Mouse (Mus musculus) testis, adult 2 months (tissue): ENCODE measurements at regions not wholly inside any gene's neighbourhood (a gene's known extent, or its start where the extent isn't known, plus 50 kb on each side); places are given as distances from the start of the nearest gene placed in this dataset.
"Not testable (repeated sequence)": the region's sequence is repeated elsewhere in the genome, so short reads cannot be mapped to it uniquely, and the experiment has no call there.

Experiments
- H3K27ac ChIP-seq: fragments of 200-500 bp; 2 replicates; pipeline ENCODE4 v1.5.1; 2012; ENCODE audit warnings: low read depth, low read length; ENCODE audit not compliant: control insufficient read depth, insufficient read depth
- H3K27me3 ChIP-seq: fragments of 200-500 bp; 2 replicates; pipeline ENCODE4 v1.6.1; 2012; ENCODE audit warnings: mild to moderate bottlenecking, low read length, moderate library complexity; ENCODE audit not compliant: control insufficient read depth, insufficient read depth
- H3K36me3 ChIP-seq: fragments of 200-500 bp; 2 replicates; pipeline ENCODE4 v1.6.1; 2012; ENCODE audit warnings: mild to moderate bottlenecking, low read length; ENCODE audit not compliant: control insufficient read depth, insufficient read depth
- H3K4me1 ChIP-seq: fragments of 200-500 bp; 2 replicates; pipeline ENCODE4 v1.6.1; 2012; ENCODE audit warnings: low read length; ENCODE audit not compliant: control insufficient read depth, insufficient read depth
- H3K4me3 ChIP-seq: fragments of 200-500 bp; 2 replicates; pipeline ENCODE4 v1.5.1; 2012; ENCODE audit warnings: low read depth, mild to moderate bottlenecking, low read length, moderate library complexity, mixed read lengths; ENCODE audit not compliant: control insufficient read depth
- CTCF ChIP-seq: fragments of 200-500 bp; IDR thresholded peaks from 2 replicates; pipeline ENCODE4 v1.5.1; 2012; ENCODE audit warnings: low read depth, mild to moderate bottlenecking, inconsistent platforms, low read length, moderate library complexity; ENCODE audit not compliant: control insufficient read depth, insufficient read depth, insufficient replicate concordance
- POLR2A ChIP-seq: fragments of 200-500 bp; IDR thresholded peaks from 2 replicates; pipeline ENCODE4 v1.6.1; 2012; ENCODE audit warnings: low read depth, mild to moderate bottlenecking, inconsistent platforms, low read length, moderate library complexity; ENCODE audit not compliant: control insufficient read depth

DNA sequence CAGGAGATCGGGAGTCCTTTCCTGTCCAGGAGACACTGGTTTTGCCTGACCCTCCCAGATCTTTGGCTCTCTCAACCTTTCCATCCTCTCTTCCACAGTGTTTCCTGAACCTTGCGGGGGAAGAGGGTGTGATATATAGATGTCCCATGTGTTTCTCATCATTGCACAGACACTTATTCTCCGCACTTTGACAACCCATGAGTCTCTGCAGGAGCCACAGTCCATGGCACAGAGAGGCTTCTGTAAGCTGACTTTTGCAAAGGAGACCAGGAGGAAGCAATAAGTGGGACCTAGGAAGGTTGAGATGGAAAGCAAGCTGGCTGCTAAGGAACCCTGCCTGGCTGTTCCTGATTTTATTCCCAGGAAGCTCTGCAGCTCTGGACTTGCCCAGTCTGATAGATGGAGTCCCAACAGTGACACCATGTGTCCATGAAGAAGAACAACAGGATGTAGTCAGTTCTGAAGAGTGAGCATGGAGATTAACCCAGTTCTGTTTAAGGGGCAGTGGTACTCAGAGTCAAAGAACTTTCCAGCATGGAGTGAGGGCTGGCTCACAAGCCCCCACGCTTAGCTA is 201.4 kb upstream of the Castor2 start:
- H3K27me3 ChIP-seq = no peaks in the 10 kb centered on the region
- TF ChIP-seq CTCF (peak; percentile 17; the same call in 1 of the 2 replicates), POLR2A (no peak)
- H3K27ac ChIP-seq = no peak overlapping the region
- H3K4me3 ChIP-seq = no peak overlapping the region
- H3K36me3 ChIP-seq = no peaks in the 10 kb centered on the region
- no peaks in the 10 kb centered on the region for H3K4me1 ChIP-seq

DNA sequence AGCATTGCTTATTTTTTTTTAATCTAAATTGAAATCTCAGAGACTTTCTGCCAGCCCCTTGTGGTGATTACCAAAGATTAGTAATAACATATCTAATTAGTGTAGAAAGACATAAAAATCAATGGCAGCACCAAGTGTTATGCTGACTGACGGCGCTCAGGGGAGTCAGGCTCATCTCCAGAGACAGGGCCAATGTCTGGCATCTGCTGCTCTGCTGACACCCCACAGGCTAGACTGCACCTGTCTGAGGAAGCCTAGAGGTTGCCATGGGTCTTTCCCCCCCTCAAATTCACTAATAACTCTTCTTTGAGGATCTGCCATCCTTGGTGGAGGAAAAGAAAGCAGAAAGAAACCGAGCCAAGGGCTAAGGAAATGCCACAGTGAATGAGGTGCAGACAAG is 208.8 kb upstream of the Castor2 start:
- Histone ChIP-seq H3K27me3 (no peaks in the 10 kb centered on the region), H3K4me3 (no peak overlapping the region), H3K4me1 (peaks cover 3% of the 10 kb centered on the region; the same call in 1 of the 2 replicates), H3K36me3 (no peaks in the 10 kb centered on the region), H3K27ac (no peak overlapping the region)
- TF ChIP-seq POLR2A = no peak
- TF ChIP-seq CTCF = no peak

DNA sequence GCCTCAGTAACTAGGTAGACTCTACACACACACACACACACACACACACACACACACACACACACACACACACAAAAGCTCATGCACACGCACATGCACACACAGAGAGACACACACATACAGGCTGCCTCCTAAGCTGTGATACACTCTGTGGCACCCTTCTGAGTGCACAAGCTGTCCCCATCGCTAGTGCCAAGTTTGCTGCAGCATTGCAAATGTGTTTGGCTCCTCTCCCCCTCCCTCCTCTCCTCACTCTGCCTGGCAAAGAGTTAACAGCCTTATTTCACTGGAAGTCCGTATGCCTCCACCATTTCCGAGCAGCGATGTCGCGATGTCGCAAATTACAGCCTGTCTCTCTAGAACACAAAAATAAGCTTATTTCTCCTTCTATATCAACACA is 209.7 kb upstream of the Castor2 start:
- peaks cover 3% of the 10 kb centered on the region; the same call in 1 of the 2 replicates for H3K4me1 ChIP-seq
- H3K27ac ChIP-seq = no peak overlapping the region
- no peak overlapping the region for H3K4me3 ChIP-seq
- TF ChIP-seq POLR2A (no peak), CTCF (no peak)
- H3K36me3 ChIP-seq = no peaks in the 10 kb centered on the region
- H3K27me3 ChIP-seq = no peaks in the 10 kb centered on the region

DNA sequence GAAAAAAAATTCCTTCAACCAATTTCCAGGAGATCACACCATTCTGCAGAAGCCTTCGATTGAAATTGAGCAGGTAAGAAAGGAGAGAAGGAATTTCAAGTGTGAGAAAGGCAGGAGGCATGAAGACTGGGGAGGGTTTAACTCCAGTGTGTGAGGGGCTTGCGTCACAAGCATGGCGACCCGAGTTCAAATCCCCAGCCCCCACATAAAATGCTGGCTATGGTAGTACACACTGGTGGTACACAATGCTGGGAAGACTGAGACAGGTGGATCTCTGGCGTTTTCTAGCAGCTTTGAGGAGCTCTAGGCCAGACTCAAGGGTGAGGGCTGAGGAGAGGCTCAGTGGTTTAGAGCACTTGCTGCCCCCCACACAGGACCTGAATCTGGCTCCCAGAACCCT is 214.0 kb upstream of the Castor2 start:
- no peaks in the 10 kb centered on the region; the same call in 1 of the 2 replicates for H3K4me1 ChIP-seq
- H3K4me3 ChIP-seq = no peak overlapping the region
- H3K27me3 ChIP-seq = no peaks in the 10 kb centered on the region
- H3K27ac ChIP-seq = no peak overlapping the region
- no peak for TF ChIP-seq POLR2A
- no peak for TF ChIP-seq CTCF
- H3K36me3 ChIP-seq = no peaks in the 10 kb centered on the region

DNA sequence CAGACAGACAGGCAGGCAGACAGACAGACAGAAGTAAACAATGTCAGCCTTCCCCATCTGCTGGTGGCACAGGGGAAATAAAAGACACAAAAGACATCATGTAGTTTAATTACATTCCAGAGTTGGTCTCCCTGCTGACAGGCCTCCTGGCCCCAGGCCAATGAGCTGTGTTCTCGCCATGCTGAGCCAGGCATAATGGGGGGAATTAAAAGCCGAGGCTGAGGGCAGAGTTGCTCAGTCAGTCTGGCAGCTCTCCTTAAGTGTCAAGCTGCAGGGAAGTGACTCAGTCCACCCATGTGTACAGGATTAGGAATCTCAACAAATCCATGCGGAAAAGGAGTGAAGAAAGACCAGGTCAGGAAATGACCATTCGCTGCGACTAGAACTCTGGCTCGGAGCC is 214.5 kb upstream of the Castor2 start:
- no peaks in the 10 kb centered on the region for H3K36me3 ChIP-seq
- TF ChIP-seq CTCF = no peak
- TF ChIP-seq POLR2A = no peak
- no peak overlapping the region for H3K27ac ChIP-seq
- no peak overlapping the region for H3K4me3 ChIP-seq
- no peaks in the 10 kb centered on the region; the same call in 1 of the 2 replicates for H3K4me1 ChIP-seq
- H3K27me3 ChIP-seq = no peaks in the 10 kb centered on the region

DNA sequence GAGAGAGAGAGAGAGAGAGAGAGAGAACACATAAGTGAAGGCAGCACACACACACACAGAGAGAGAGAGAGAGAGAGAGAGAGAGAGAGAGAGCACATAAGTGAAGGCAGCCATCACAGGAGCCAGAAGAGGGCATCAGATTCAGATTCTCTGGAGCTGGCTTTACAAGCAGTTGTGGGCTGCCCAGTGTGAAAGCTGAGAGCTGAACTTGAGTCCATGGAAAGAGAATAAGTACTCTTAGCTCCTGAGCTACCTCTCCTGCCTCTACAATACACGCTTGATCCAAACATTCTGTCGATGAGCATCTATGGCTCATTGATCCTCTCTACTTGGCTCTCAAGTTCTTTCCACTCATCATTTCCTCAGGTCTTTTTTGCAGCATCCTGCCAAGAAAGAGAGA is 214.9 kb upstream of the Castor2 start:
- H3K36me3 ChIP-seq = no peaks in the 10 kb centered on the region
- H3K27me3 ChIP-seq = no peaks in the 10 kb centered on the region
- no peak overlapping the region for H3K27ac ChIP-seq
- H3K4me3 ChIP-seq = no peak overlapping the region
- TF ChIP-seq CTCF = no peak
- no peak for TF ChIP-seq POLR2A
- no peaks in the 10 kb centered on the region; the same call in 1 of the 2 replicates for H3K4me1 ChIP-seq

DNA sequence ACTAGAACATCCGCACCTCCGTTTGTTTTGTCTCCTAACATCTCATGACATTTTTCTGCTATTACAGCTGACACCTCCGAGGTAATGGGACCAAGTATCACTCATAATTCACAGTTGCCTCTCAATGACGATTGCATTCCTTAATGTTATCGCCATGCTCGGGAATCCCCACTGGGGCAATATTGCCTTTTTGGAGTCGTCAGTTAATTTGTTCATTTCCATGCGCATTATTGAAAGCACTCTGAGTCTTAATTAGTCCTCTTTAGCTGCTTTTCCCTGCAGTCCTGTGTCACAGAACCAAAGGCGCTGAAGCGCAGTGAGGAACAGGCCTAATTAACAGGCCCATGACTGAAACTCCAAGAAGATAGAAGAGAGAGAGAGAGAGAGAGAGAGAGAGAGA is 255.0 kb upstream of the Castor2 start:
- no peaks in the 10 kb centered on the region for H3K27me3 ChIP-seq
- H3K27ac ChIP-seq = no peak overlapping the region
- H3K36me3 ChIP-seq = no peaks in the 10 kb centered on the region
- H3K4me1 ChIP-seq = no peaks in the 10 kb centered on the region; the same call in 1 of the 2 replicates
- H3K4me3 ChIP-seq = no peak overlapping the region
- TF ChIP-seq POLR2A = no peak
- no peak for TF ChIP-seq CTCF

DNA sequence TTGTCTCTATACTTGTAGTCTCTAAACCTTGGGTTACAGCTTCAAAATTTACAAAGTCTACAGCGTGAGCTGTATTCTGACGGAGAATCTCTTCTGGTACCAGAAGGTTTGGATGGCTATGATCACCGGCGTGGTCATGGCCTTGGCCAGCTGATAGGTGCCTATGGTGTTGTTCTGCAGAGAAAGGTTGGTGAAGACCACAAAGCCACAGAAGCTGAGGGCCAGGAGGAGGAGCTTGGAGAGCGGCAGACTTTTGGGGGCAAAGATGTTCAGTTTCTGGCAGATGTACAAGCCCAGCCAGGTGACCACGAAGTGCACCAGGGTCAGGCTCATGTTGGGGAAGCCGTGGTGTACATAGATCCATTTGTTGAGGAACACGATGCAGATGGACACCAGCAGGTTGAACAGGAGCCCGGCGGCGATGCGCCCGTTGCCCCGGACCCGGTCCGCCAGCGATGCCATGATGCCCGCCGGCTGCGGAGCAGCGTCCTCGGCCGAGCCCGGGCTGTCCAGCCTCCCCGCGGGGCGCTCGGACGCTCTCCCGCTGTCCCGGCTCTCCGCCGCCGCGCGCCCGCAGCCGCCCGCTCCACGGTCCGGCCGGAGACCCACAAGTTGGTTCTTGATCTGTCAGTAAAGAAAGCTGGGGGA is 257.3 kb upstream of the Castor2 start:
- not testable (repeated sequence) for H3K4me3 ChIP-seq, H3K27ac ChIP-seq, H3K36me3 ChIP-seq, H3K27me3 ChIP-seq, H3K4me1 ChIP-seq
